Mouse (Mus musculus): Measurements from ENCODE around the gene Rufy4. TPM values are rescaled to one million over a fixed set of nuclear protein-coding genes. Genes with fewer than 3 reads are reported as not detected.

Gene Rufy4
- polyA plus RNA-seq, 1 experiment: 0.11 TPM

DNA sequence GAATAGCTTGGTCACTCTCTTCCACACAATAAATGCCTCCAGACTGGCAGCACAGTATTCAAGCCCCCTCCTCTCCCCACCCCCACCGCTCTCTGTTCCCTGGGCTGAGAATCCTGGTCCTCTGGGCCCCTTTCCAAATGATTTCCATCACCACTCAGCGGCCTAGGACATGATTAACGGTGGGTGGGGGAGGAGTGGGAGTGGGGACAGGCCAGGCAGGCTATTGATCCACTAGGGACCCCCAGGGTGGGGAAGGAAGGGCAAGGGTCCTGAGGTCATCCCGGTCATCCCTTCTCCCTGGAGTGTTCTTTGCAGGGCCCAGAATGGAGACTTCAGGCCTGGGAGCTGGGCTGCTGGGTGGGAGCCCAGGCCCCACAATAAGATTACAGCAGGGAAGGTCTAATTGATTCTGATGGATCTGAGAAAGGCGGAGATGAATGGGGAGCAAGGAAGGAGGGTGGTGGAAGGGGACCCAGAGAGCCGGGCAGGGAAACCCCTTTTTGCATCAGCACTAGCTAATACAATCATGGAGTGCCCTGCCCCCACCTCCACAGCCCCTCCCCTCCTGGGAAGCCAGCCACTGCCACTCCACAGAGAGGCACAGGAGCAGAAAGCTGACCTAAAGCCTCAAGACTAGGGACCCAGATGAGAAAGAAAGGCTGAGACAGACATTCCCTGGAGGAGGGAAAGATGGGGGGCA lies 21.5 kb upstream of the Rufy4 start:
- DNase-seq (ENCODE audit: low read depth, low spot score): no peak
- WGBS: 65% methylated on average over 6 of the region's 6 CpGs

DNA sequence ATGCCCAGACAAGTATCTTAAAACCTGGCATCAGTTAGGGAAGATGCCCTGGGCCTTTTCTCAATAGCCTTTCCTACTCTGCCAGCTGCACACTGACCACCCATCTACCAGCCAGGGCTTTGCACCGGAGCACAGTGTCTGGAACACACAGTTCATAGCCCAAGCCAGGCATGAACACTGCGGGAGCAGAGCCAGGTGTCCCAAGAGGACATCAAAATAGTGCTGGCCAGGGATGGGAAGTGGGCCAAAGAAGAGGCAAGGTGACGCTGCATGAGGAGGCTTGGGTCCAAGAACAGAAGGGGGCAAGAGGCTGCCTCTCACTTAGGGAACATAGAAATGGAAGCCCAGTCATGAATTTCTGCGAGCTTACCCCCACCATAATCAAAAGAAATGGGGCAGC lies 19.7 kb upstream of the Rufy4 start:
- no peak for DNase-seq (ENCODE audit: low read depth, low spot score)
- WGBS: 71% methylated on average over 4 of the region's 4 CpGs

DNA sequence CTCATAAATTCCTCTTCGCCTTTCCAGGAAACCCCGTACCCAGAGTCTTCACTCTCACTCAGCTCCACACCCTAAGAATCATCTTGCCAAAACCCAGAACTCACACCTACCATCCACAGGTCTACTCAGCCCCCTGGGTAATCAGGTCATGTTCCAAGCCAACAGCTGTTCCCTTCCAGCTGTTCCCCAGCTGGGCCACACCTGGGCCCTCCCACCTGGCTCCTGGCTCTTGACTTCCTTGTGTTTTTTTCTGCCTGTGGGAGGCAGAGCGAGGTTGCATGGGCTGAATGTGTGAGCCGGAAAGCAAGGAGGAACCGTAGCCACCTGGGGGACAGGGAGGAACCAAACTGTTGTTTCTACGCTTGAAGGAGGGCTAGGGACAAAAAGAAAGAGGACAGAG lies 19.1 kb upstream of the Rufy4 start:
- no peak for DNase-seq (ENCODE audit: low read depth, low spot score)

DNA sequence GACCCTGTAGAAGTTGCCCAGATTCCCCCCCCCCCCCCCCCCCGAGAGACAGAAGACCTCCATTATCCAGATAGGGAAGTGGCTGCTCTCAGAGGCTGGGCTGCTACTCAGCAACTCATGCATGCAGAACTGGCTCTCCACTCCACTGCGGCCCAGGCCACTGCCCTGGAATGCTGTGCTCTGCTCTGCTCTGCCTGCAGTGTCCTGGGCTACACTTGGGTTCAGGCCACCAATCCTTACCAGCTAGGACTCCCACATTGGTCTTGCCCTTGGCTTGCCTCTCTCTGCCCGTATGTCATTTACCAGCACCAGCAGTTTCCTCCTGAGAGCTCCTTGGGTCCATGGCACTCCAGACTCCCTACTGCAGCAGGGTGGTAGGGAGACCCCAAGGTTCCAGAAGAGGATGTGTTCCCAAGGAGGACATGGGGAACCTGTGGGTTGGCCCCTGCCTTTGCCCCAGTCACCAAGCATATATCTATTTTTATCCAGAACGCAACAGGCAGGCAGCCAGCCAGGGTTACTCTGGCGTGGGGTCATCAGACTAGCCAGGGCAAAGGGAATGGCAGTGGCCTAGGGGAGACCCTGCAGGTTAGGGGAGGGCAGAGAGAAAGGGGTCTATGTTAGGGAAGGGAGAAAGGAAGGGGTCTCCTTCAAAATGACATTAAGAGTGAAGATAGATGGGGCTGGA lies 17.3 kb upstream of the Rufy4 start:
- 77% methylated on average over 5 of the region's 5 CpGs for WGBS
- DNase-seq (ENCODE audit: low read depth, low spot score): no peak

More for the DNA sequence above, 19.1 kb upstream of the Rufy4 start:
- 58% methylated on average over 6 of the region's 6 CpGs for WGBS

DNA sequence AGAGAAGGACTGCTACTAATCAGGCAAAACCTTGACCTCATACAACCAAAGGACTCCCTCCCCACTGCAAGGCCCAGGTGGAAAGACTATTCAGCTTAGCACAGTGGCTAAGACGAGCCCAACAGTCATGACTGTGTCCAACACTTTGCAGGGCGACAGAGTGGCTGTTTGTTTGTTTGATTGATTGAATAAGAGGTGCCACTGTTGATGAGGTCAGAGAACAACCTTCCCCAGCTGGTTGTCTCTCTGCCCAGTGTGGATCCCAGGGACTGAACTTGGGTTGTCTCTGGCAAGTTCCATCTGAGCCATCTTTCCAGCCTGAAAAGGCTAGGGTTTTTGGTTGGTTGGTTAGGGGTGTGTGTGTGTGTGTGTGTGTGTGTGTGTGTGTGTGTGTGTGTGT lies 15.7 kb upstream of the Rufy4 start:
- 45% methylated on average over 2 of the region's 2 CpGs for WGBS
- no peak for DNase-seq (ENCODE audit: low read depth, low spot score)

GRCm38 (mm10) chr1:74110932-74111695 lies 14.2 kb upstream of the Rufy4 start:
- DNase-seq (ENCODE audit: low read depth, low spot score): no peak
- WGBS: 45% methylated on average over 8 of the region's 8 CpGs

- 63% methylated on average over 6 of the region's 6 CpGs for WGBS
Observed at GRCm38 (mm10) chr1:74111696-74112030, 13.7 kb upstream of the Rufy4 start.

GRCm38 (mm10) chr1:74113071-74113470 lies 12.3 kb upstream of the Rufy4 start:
- 36% methylated on average over 3 of the region's 3 CpGs for WGBS
- no peak for DNase-seq (ENCODE audit: low read depth, low spot score)

More at GRCm38 (mm10) chr1:74111696-74112030, 13.7 kb upstream of the Rufy4 start:
- no peak for DNase-seq (ENCODE audit: low read depth, low spot score)

- whole genome bisulfite sequencing: 80% methylated on average over 6 of the region's 6 CpGs
Observed at GRCm38 (mm10) chr1:74117876-74118275, 7.5 kb upstream of the Rufy4 start.

GRCm38 (mm10) chr1:74119115-74119514 lies 6.2 kb upstream of the Rufy4 start:
- no peak for DNase-seq (ENCODE audit: low read depth, low spot score)
- 82% methylated on average over 1 of the region's 1 CpGs for WGBS

More at GRCm38 (mm10) chr1:74117876-74118275, 7.5 kb upstream of the Rufy4 start:
- no peak for DNase-seq (ENCODE audit: low read depth, low spot score)

DNA sequence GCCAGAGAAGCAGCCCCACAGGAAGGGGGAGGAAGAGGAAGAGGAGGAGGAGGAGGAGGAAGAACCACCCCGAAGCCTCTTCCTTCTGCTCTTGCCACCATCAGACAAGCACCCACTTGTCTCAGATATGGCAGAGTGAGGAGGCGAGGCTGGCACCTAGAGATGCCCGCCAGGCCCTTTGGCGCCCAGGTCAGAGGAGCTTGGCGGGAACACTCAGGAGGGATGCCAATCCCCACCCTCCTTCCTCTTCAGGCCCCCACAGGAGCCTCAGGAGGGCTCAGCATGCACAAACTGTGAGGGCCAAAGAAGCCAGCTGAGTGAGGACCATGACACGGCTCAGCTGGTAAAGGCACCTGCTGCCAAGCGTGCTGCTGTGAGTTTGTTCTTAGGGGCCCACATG lies 4.2 kb upstream of the Rufy4 start:
- no peak for DNase-seq (ENCODE audit: low read depth, low spot score)
- 85% methylated on average over 7 of the region's 7 CpGs for WGBS

GRCm38 (mm10) chr1:74121821-74122576 lies 3.3 kb upstream of the Rufy4 start:
- 40% methylated on average over 9 of the region's 9 CpGs for WGBS
- no peak for DNase-seq (ENCODE audit: low read depth, low spot score)

GRCm38 (mm10) chr1:74123215-74123614 lies 2.1 kb upstream of the Rufy4 start:
- no peak for DNase-seq (ENCODE audit: low read depth, low spot score)
- WGBS: 73% methylated on average over 8 of the region's 8 CpGs

DNA sequence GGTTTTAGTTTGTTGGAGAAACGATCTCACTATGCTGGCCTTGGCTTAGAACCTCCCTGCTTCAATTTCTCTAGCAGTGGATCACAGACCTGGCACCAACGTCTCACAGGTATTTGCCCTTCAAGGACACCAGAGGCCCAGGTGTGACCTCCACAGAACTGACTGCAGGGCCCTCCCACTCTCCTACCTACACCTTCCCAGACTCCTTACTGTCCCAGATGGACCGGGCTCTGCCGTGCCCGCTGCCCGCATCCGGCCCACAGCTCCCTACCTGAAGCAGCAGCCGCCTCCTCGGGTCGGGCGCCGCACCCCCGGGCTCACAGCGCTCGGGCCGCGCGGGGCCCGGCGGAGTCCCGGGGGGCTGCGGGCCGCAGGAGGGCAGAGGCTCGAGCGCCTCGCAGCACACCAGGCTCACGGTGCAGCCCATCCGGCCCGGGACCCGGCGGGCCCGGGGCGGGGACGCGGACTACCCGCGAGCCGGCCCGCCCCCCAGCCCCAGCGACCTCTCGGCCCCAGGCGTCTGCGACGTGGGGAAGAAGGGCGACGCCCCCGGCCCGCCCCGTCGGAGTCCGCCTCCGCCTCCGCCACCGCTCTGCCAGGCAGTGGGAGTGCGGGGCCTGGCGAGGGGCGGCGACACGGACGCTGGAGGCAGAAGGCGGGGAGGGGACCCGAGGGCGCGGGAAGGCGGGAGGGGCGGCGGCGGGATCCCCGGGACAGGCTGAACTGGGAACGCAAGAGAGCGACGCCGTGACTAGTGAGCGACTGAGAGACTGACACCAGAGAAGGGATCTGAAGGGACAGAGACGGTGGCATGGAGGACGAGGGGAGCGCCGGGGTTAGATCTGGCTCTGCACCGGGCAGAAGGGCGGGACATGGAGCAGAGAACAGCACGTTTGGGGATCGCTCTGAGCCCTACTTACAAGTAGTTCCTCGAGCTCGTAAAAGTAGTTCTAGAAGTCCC lies 1.0 kb upstream of the Rufy4 start, which contains the start of gene Tns1:
TSS of gene Tns1 (minus strand) at position 429 of the 961 bp plus-strand sequence.
- 2% methylated on average over 83 of the region's 84 CpGs for WGBS
- no peak for DNase-seq (ENCODE audit: low read depth, low spot score)

GRCm38 (mm10) chr1:74130883-74131659 lies 5.7 kb downstream of the Rufy4 start:
- WGBS: 87% methylated on average over 8 of the region's 8 CpGs
- no peak for DNase-seq (ENCODE audit: low read depth, low spot score)

DNA sequence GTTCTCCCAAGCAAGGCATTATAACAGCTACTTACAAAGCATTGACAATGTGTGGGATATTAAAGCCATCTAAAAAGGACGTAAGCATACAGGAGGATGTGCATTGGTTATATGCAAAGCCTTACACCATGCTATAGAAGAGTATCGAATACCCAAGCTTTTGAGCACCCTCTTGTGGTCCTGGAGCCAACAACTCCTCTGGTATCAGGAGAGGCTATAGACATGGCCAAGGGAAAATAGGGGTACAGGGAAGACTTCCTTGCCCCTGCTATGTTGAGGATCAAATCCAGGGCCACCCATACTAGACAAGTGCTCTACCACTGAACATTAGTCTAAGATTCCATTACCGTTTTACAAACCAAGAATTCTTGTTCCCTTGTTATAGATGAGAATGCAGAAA lies 6.7 kb downstream of the Rufy4 start:
- WGBS: 62% methylated on average over 3 of the region's 3 CpGs
- DNase-seq (ENCODE audit: low read depth, low spot score): no peak

DNA sequence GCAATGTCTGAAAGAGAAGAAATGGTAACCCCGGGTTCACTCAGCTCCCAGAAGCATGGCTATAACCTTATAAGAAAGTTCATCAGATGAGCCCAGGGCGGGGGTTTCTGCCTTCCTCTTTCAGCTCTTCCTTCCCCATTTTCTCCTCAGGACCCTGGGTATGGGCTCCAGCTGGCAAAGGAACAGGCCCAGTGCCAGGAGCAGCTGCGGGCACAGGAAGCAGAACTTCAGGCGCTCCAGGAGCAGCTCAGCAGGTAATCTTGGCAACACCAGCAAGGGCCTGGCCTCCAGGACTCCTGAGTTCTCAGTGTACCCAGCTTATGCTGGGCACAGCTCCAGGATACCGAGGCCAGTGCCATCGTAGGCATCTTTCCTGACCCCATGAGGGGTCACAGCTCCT lies 8.6 kb downstream of the Rufy4 start:
- WGBS: 57% methylated on average over 6 of the region's 6 CpGs
- no peak for DNase-seq (ENCODE audit: low read depth, low spot score)

DNA sequence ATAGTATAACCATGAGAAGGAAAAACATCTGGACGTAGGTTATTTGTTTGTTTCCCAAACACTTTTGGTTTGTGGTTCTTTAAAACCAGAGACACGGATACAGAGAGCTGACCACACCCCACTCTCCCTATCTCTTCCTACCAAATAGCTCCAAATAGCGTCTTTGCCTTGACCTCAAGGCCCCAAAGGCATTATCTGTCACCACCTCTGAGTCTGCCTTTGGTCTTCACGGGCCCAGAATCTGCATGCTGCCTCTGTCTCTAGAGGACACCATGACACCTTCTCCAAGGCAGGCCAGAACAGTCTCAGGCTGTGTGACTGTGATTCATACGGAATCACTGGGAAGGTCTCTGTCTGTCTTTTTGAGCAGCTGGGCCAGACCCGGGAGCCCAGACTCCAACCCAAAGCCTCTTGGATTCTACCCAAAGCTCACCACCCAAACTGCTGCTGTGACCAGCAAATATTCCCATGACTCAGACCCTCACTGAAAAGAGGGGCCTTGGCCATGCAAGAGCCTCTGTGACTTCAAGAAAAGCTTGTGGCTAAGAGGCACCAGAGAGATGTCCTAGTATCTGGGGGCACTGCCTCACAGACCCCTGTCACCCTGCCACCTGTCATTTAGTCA lies 10.1 kb downstream of the Rufy4 start:
- WGBS: 56% methylated on average over 6 of the region's 6 CpGs
- no peak for DNase-seq (ENCODE audit: low read depth, low spot score)

Measured in large intestine, adult 2 months (tissue).